Mouse (Mus musculus): ENCODE results near the gene Syt15.

DNA sequence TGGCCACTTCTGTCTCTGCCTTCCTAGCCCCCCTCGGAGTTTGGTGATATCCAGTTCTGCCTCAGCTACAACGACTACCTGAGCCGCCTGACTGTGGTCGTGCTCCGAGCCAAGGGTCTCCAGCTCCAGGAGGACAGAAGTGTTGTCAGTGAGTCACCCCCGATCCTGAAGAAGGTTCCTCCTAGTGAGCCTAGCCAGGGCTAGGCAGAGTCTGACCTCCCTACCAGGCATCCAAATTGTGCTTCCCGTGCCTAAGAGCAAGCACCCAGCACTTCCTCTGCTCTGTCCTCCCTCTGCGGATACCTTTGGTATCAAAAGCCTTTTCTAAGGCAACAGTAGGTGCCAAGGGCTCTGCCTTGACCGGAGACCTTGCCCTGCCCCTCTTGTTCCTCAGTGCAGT is 6.6 kb downstream of the Syt15 start:
- TF ChIP-seq POLR2A (IDR thresholded peaks at IDR 0.05; ENCODE audit: borderline replicate concordance, extremely low read depth, insufficient read depth, insufficient read length, poor library complexity, severe bottlenecking): no peak
- no peak for TF ChIP-seq CTCF (IDR thresholded peaks at IDR 0.05; ENCODE audit: borderline replicate concordance, extremely low read depth, insufficient read depth, insufficient read length)

All from brain, embryonic 14.5 days (tissue).